Mouse (Mus musculus): ENCODE results near the gene Nme9.

GRCm38 (mm10) chr9:99483191-99483590, 31.9 kb downstream of the Nme9 start:
- TF ChIP-seq POLR2A (IDR thresholded peaks at IDR 0.05; ENCODE audit: insufficient read depth, low read depth, low read length) (no peak), CTCF (IDR thresholded peaks at IDR 0.05) (no peak), EP300 (IDR thresholded peaks at IDR 0.05; ENCODE audit: insufficient read depth, low read depth, low read length) (no peak)

Measured in heart, adult 2 months (tissue).